Mouse (Mus musculus): ENCODE measurements around the gene Mical3. TPM values are rescaled to one million over a fixed set of nuclear protein-coding genes. Genes with fewer than 3 reads are reported as not detected.
A peak's percentile ranks its signal among the peaks of the same experiment; 100 is the strongest.

The Mical3 gene
- polyA plus RNA-seq, 1 experiment, result 19.1 TPM

DNA sequence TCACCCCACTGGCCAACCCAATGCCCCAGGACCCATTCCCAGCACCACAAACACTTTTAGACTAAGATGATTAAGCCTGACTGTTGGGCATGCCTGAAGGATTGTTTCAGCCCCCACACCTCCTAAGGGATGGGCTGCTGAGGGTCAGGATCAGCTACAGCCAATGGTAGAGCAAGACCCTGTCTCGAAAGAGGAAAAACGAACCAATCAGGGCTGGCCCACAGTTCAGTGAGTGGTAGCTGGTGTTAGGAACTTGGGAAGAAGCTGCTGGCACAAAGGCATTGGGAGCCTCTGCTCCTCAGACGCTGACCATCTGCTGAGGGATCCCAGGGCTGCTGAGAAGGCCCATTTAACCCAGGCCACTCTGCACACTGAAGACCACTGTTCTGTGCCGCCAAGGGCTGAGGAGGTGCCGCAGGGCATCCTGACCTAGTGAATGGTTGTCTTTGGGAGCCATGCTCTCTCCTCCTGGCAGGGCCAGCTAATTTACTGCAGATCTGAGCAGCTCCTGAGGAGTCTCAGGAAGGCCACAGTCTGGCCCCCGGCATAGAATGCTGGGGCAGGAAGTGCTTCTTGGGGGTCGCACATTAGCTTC, 36.7 kb upstream of the Mical3 start:
- Histone ChIP-seq H3K27ac (ENCODE audit: insufficient read depth, low read length) (no peak overlapping the region), H3K4me3 (ENCODE audit: insufficient read depth, low read length) (no peak overlapping the region), H3K4me1 (ENCODE audit: control insufficient read depth, insufficient read depth, low read length) (no peaks in the 10 kb centered on the region)
- TF ChIP-seq POLR2A (IDR thresholded peaks at IDR 0.05; ENCODE audit: low read depth, low read length) (no peak), CTCF (IDR thresholded peaks at IDR 0.05; ENCODE audit: borderline replicate concordance, insufficient read depth, low read length) (no peak)

DNA sequence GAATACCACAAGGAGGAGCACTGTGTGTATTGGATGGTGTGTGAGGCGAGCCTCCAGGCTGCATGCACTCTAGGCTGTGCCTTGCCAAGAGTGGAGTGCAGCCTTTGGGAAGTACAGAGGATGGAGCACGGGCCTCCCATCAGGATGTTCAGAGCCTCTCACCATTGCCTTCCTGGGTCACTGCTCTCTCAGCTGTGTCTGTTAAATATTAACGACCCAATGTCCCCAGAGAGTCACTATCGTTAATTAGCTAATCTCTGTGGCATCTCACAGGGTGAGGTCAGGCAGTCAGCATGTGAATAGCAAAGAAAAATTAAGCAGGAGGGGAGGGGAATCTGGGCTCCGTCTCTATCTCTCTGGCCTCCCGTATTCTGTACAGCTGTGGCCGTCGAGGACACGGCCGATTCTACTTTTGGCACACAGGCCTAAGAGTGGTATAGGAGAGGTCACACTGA, 35.3 kb upstream of the Mical3 start:
- TF ChIP-seq POLR2A (IDR thresholded peaks at IDR 0.05; ENCODE audit: low read depth, low read length) (no peak), CTCF (IDR thresholded peaks at IDR 0.05; ENCODE audit: borderline replicate concordance, insufficient read depth, low read length) (no peak)
- H3K4me3 ChIP-seq (ENCODE audit: insufficient read depth, low read length), result no peak overlapping the region
- H3K27ac ChIP-seq (ENCODE audit: insufficient read depth, low read length), result no peak overlapping the region
- no peaks in the 10 kb centered on the region for H3K4me1 ChIP-seq (ENCODE audit: control insufficient read depth, insufficient read depth, low read length)

DNA sequence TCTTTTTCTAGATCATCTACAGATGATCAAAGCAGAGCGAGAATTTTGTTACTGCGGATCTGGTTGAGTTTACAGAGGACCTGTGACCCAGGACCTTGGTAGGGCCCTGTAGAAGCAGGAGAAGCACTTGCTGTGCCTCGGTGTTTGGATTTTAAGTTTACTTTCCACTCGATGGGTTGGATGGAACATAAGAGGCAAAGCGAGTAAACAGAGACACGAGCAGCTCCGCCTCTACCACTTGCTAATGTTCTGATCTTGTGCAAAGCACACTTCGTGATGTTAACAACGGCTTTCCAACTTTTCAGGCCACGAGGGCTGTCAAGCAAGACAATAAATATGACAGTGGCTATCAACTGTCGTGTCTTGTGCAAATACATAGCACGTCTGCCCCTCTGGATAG, 31.8 kb upstream of the Mical3 start:
- TF ChIP-seq CTCF (IDR thresholded peaks at IDR 0.05; ENCODE audit: borderline replicate concordance, insufficient read depth, low read length) (no peak), POLR2A (IDR thresholded peaks at IDR 0.05; ENCODE audit: low read depth, low read length) (no peak)
- H3K4me3 ChIP-seq (ENCODE audit: insufficient read depth, low read length), result no peak overlapping the region
- H3K4me1 ChIP-seq (ENCODE audit: control insufficient read depth, insufficient read depth, low read length), result peaks cover 5% of the 10 kb centered on the region
- no peak overlapping the region for H3K27ac ChIP-seq (ENCODE audit: insufficient read depth, low read length)

DNA sequence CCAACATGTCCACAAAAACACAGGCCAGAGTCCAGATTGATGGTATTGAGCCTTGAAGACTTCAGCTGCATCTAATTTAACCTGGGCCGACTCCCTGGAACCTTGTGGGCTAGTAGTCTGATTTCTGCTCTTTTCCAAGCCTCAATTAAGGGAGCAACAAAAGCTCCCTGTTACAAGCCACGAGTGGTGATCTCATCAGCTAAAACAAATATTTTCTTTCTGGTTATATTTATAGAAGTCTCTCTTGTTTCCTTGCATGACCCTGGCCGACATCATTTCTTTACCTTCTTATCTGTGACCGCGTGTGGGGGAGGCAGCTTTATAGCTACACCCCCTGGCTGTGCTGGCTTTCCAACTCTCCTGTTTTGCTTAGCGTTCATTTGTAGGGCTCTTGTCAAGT, 29.3 kb upstream of the Mical3 start:
- Histone ChIP-seq H3K4me3 (ENCODE audit: insufficient read depth, low read length) (no peak overlapping the region), H3K27ac (ENCODE audit: insufficient read depth, low read length) (peak overlapping the region; percentile 7; the same call in 1 of the 2 replicates), H3K4me1 (ENCODE audit: control insufficient read depth, insufficient read depth, low read length) (peaks cover 5% of the 10 kb centered on the region)
- TF ChIP-seq CTCF (IDR thresholded peaks at IDR 0.05; ENCODE audit: borderline replicate concordance, insufficient read depth, low read length) (no peak), POLR2A (IDR thresholded peaks at IDR 0.05; ENCODE audit: low read depth, low read length) (no peak)

DNA sequence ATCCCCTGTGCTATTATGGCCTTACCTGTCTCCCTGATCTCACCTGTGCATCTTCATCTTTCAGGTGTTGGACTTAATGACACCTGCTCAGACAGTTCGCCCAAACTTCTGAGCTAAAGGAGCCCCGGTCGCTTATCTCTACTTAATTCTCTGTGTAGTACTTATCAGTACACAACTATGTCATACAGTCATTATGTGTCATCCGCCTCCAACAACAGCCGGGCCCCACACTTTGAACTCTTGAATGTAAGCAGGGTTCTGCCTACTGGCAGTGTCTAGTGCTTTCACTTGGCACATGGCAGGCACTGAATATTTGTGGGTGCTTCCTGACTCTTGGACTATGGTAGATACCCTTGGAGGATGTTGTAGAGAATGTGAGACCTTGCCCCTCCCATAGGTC, 28.8 kb upstream of the Mical3 start:
- no peak for TF ChIP-seq CTCF (IDR thresholded peaks at IDR 0.05; ENCODE audit: borderline replicate concordance, insufficient read depth, low read length)
- no peak for TF ChIP-seq POLR2A (IDR thresholded peaks at IDR 0.05; ENCODE audit: low read depth, low read length)
- Histone ChIP-seq H3K4me1 (ENCODE audit: control insufficient read depth, insufficient read depth, low read length) (peaks cover 5% of the 10 kb centered on the region), H3K27ac (ENCODE audit: insufficient read depth, low read length) (no peak overlapping the region), H3K4me3 (ENCODE audit: insufficient read depth, low read length) (no peak overlapping the region)

DNA sequence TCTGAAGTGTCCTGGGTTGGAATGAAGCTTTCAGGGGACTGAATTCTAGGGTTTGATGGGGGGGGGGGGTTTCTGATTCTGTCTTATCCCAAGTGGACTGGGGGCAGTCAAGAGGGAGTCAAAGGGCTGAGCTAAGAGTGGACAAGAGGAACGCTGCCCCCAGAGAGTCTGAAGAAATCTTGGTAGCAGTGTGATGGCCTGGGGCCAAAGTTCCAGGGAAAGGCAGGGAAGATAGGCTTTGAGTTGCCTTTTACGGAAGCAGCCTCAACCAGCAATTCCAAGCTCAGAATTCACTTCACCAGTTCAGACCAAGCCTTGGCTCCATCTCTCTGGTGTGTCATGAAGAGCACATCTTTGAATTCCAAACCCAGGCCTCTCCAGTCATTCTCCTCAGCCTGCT, 25.2 kb upstream of the Mical3 start:
- H3K4me3 ChIP-seq (ENCODE audit: insufficient read depth, low read length), result no peak overlapping the region
- H3K27ac ChIP-seq (ENCODE audit: insufficient read depth, low read length), result no peak overlapping the region
- H3K4me1 ChIP-seq (ENCODE audit: control insufficient read depth, insufficient read depth, low read length), result peaks cover 9% of the 10 kb centered on the region
- TF ChIP-seq POLR2A (IDR thresholded peaks at IDR 0.05; ENCODE audit: low read depth, low read length) (no peak), CTCF (IDR thresholded peaks at IDR 0.05; ENCODE audit: borderline replicate concordance, insufficient read depth, low read length) (no peak)

DNA sequence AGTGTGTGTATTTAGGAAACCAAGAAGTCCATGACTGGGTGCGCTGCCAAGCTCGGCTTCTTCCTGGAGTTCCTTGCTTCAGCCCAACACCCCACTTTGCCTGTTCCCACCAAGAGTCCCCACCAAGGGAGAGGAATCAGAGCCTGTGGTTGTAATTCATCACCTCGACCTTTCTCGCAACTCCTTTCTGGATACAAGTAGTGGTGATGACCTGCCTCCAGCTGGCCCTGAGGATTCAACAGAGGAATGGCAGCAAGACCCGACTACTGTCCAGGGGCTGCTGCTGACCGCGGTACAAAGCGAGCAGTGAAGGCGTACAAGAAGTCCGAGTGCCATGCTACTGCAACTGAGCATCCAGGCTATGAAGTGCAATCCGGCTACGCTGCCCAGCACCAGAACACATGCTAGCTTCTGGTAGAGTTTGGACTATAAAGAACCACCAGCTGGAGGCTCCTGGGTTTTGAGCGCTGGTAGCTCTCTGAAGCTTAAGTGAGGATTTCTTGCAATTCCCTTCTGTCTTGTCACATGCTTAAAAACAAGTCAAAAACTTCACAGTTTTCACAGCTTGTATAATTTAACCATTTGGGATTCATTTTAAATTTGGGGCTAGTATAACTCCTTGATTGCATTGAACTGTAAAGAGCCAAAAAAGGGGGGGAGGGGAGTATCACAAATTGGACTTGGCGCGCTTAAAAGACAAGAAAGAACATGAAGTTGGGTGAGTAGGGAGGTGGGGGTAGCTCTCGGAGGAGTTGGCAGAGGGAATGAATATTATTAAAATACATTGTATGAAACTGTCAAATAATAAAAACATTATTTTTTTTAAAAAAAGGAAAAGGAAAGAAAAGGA, 23.9 kb upstream of the Mical3 start:
- Histone ChIP-seq H3K4me3 (ENCODE audit: insufficient read depth, low read length) (no peak overlapping the region), H3K4me1 (ENCODE audit: control insufficient read depth, insufficient read depth, low read length) (peaks cover 4% of the 10 kb centered on the region), H3K27ac (ENCODE audit: insufficient read depth, low read length) (no peak overlapping the region)
- TF ChIP-seq CTCF (IDR thresholded peaks at IDR 0.05; ENCODE audit: borderline replicate concordance, insufficient read depth, low read length) (no peak), POLR2A (IDR thresholded peaks at IDR 0.05; ENCODE audit: low read depth, low read length) (no peak)

DNA sequence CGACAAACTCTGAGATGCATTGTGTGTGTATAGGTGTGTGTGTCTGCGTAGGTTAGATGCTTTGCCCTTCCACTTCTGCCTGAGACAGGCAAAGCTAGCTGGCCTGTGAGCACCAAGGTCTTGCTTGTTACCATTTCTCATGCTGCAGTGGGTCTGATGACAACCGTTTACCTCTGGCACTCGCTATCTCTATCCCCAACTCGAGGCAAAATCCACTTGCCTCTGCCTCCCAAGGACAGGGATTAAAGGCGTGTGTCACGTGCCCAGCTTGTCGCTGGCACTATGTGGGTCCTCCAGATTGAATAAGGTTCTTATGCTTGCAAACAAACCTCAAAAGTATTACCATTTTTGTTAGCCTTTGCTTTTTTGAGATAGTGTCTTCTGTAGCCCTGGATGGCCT, 22.4 kb upstream of the Mical3 start:
- Histone ChIP-seq H3K4me1 (ENCODE audit: control insufficient read depth, insufficient read depth, low read length) (peaks cover 4% of the 10 kb centered on the region), H3K4me3 (ENCODE audit: insufficient read depth, low read length) (no peak overlapping the region), H3K27ac (ENCODE audit: insufficient read depth, low read length) (no peak overlapping the region)
- TF ChIP-seq POLR2A (IDR thresholded peaks at IDR 0.05; ENCODE audit: low read depth, low read length) (no peak), CTCF (IDR thresholded peaks at IDR 0.05; ENCODE audit: borderline replicate concordance, insufficient read depth, low read length) (no peak)

DNA sequence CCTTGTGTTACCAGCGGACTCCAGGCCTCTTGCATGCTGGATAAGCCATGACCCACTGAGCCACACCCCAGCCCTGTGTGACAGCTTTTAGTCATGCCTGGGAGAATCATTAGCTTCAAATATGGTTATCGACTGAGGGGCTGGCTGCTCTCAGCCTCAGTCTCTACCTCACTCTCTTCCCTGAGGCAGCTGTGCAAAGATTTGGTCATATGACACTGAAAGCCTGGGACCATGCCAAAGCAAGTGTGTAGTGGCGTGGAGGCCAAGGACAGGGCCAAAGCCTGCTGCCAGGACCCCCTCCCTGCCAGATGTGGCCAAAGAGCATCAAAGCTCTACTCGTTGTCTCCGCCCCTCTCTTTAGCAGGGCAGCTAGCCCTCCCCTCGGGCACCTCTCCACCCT, 20.9 kb upstream of the Mical3 start:
- TF ChIP-seq POLR2A (IDR thresholded peaks at IDR 0.05; ENCODE audit: low read depth, low read length), result no peak
- no peak for TF ChIP-seq CTCF (IDR thresholded peaks at IDR 0.05; ENCODE audit: borderline replicate concordance, insufficient read depth, low read length)
- Histone ChIP-seq H3K4me1 (ENCODE audit: control insufficient read depth, insufficient read depth, low read length) (peaks cover 7% of the 10 kb centered on the region), H3K27ac (ENCODE audit: insufficient read depth, low read length) (no peak overlapping the region), H3K4me3 (ENCODE audit: insufficient read depth, low read length) (no peak overlapping the region)

DNA sequence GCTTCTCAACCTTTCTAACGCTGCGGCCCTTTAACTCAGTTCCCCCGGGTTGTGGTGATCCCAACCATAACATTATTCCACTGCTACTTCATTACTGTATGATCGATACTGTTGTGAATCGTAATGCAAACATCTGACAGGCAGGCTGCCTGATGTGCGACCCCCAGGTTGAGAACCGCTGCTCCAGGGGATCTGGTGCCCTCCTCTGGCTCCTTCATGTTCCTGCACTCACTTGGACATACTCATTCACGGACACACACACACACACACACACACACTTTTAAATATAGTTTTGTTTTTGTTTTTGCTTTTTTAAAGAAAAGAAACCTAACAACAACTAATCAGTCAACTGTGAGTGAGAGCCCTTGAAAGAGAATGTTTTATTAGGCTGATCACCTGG, 19.3 kb upstream of the Mical3 start:
- Histone ChIP-seq H3K4me1 (ENCODE audit: control insufficient read depth, insufficient read depth, low read length) (peaks cover 12% of the 10 kb centered on the region), H3K4me3 (ENCODE audit: insufficient read depth, low read length) (no peak overlapping the region), H3K27ac (ENCODE audit: insufficient read depth, low read length) (no peak overlapping the region)
- TF ChIP-seq POLR2A (IDR thresholded peaks at IDR 0.05; ENCODE audit: low read depth, low read length) (no peak), CTCF (IDR thresholded peaks at IDR 0.05; ENCODE audit: borderline replicate concordance, insufficient read depth, low read length) (no peak)
